Mouse (Mus musculus) cerebellum, postnatal 36 days (tissue): ENCODE results near the gene Acer2.

ENCODE experiments used
- DNase-seq, 2 experiments: peaks; one replicate each; pipeline ENCODE4 v3.0.0; 2021 to 2022; ENCODE audit warnings: mixed read lengths in 2 of 2

The Acer2 gene

GRCm38 (mm10) chr4:86957576-86958411 is 83.6 kb downstream of the Acer2 start:
- peak; percentile 53 to 67 for DNase-seq

DNA sequence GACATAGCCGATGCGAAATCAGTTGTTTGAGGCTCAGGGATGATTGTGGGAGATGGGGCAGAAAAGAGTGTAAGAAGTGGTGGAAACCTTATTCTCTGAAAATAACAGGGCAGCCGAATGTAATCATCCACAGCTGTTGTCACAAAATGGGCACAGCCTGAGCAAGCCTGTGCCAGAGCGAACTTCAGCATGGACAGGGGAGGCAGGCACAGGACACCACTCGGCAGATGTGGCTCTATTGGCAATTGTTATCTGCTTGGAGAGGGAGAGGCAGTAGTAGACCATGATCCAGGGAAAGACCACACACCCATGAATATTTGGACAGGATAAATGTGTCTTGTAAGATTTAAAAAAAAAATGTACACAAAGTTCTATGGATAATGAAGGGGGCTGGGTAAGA is 103.1 kb downstream of the Acer2 start:
- no peak for DNase-seq
